Mouse (Mus musculus) thymus, postnatal 10 days (tissue): ENCODE data around the gene Rlim.

ENCODE experiments used
- DNase-seq, 2 experiments: peaks; one replicate each; pipeline ENCODE4 v3.0.0; 2021; ENCODE audit warnings: low spot score in 2 of 2

The Rlim gene

DNA sequence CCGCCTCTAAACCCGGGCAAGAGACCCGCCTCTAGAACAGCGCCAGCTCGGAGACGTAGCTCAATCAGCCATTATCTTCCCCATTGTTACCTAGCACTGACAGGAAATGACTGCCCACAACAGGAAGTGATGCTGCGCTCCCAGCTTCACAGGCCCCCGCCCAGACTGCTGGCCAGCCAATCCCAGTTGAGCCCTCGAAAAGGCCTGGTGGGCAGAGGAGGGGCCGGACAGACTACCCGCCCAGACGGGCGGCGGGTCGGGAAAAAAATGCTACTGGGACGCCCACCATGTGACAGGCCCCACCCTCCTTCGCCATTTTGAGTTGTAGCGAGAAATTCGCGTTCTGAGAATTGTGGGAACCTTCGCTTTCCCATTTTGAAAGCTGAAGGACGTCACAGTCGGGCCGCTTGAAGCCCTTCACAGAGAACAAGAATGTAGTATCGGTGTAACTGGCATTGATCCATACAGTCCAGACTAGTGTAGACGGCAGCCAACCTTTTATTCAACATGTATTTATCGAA is at the start of gene Rlim:
Gene Rlim (minus strand): TSS at position 116 of the 521 bp plus-strand sequence.
- peak; percentile 84 to 91 for DNase-seq

DNA sequence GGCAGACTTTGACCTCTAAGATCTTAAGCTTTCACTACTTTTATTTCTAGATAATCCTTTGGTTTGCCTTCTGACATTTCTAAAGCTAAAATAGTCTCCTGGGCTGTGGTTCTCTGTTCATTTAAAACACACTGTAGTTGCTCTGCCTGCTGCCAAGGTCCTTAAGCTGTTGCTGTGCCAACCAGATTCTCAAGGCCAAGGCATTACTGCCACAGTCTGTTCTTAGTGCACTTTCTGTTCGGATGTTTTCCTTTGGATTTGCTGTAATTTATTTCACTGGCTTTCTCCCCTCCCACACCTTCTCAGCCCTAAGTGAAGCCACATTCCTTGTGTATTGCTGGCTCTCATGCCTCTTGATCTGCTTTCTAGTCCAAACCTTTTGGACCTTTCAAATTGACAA is 36.1 kb upstream of the Rlim start:
- DNase-seq = no peak

DNA sequence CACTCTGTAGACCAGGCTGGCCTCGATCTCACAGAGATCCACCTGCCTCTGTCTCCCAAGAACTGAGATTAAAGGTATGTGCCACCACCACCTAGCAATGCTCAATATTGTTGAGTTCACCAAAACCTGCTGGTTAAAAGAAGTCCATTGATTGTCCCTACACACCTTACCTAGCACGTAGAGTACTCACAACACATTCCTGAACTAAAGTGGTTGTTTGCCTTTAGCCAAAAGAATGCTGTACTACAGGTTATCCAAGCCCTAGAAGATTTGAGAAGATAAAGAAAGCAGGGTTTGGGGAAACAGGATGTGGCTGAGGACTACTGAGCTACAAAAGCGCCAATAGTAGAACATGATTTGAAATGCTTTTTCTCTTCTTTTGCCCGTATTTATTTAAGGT is 34.0 kb upstream of the Rlim start:
- no peak for DNase-seq

DNA sequence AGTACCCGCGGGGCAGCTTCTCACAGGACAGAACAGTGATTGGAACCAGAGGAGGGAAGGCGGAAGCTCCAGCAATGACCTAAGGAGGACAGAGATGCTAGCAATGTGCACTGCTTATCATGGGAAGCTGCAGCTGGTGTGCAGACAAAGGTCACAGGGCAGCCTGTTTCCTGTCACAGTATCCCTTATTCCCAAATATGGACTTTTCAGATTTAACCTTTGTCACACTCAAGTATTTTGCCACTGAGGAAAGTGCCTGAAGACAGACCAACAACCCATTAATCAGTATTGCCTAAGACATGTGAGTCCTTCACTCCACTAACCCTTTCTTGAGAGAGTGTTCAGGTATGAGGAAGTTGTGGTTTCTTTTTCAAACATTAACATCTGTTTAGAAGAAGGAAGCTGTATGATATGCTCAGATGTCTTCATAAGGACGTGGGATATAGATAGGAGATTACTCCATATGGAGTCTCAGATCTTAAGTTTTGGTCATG is 32.3 kb upstream of the Rlim start:
- no peak for DNase-seq

DNA sequence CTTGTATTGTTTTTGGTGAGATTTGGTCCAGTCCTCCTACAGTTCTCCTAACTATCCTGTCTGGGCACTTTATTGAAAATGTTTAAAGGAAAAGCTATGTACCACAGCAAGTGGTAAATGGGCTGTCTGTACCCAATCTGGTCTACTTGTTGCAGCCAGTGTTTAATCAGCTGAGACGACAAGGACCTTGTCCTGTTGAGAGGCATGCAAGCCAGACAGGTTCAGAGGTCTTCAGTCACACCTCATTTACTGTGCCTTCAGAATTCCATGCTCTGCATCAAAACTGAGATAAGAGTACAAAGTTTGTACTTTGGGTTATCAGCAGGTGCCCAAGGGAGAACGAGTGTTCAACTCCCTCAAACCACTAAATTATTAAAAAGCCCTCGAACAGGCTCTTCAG is 13.7 kb upstream of the Rlim start:
- DNase-seq = no peak

DNA sequence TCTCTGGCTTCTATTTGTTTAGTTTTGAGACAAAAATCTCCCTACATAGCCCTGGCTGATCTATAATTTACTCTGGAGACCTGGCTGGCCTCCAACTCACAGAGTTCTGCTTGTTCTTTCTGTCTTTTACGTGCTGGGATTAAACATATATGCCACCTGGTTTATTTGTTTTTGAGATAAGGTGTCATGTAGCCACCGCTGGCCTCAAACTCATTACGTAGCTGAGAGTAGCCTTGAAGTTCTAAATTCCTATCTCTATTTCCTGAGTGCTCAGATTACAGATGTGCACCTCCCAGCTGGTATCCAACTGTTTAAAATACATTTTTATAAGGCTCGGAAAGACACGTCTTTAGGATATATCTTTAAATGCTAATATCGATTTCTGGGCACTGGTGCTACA is 12.8 kb upstream of the Rlim start:
- no peak for DNase-seq

DNA sequence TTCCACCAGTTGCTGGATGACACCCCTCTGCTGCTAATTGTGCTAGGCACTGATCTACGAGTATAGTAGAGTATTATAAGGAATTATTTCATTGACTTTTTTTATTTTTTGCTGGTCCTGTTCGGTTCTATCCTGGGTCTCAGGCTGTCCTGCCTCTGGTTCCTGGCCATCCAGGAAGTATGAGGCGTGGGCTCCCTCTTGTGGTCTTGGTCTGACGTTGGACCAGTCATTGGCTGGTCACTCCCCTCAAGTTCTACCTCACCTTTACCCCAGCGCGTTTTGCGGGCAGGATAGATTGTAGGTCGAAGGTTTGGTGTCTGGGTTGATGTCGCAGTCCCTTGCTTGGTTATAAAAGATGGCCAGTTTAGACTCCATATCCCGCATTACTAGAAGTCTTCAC is 10.6 kb upstream of the Rlim start:
- DNase-seq = no peak

DNA sequence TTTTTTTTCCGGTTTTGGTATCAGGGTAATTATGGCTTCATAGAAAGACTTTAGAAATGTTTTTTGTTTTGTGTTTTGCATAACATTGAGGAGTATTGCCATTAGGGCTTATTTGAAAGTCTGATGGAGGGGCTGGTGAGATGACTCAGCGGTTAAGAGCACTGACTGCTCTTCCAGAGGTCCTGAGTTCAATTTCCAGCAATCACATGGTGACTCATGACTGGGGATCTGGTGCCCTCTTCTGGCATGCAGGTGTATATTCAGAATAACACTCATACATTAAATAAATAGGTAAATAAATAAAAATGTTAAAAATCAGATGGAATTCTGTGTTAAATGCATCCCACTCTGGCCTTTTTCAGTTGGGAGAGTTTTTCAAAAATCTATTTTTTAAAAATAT is 9.3 kb upstream of the Rlim start:
- peak in 1 of 2 experiments; percentile 17 for DNase-seq

DNA sequence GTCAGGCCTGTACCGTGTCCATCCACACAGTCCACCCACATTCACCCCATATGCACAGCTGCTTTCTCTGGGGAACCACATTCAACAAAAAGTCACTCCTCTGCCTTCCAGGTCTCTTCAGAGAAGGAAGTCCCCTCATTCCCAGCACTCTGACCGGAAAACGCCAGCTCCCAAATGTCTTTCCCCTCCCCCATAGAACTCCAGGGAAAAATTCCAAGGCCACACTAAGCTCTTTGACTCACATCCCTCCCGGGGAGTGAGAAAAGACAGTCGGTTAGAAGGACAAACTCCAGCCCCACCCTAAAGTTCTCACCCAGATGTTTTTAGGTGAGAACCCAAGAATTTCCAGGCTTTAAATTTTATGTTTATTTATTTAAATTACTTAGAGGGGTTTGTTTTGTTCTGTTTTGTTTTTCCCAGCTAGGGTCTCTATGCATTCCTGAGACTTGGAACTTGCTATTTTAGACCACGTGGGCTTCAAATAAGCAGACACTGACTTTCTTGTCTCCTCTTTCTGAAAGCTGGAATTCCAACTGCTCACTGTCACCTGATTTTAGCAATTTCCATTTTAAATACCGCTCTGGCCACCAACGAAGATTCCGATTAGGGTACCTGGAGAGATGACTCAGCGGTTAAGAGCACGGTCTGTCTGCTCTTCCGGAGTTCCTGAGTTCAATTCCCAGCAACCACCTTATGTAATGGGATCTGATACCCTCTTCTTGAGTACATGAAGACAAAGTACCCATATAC is 6.3 kb upstream of the Rlim start:
- no peak for DNase-seq

DNA sequence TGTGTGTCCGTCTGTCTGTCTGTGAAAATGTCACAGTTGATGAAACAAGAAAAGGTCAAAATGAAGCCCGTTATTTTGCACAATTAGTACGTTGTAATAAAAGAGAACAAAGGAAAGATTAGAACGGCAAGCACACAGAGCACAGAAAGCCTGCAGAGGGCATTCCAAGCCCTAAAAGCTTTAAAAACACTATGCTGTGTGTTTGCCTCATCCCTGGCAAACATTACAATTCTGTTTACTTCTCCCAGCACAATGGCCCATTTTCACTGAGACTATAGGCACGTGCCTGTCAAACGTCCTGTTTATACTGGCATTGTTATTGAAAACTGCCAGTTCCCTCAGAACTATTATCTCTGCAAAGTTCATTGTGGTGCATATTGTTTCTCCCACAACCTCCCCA is 5.1 kb upstream of the Rlim start:
- no peak for DNase-seq

DNA sequence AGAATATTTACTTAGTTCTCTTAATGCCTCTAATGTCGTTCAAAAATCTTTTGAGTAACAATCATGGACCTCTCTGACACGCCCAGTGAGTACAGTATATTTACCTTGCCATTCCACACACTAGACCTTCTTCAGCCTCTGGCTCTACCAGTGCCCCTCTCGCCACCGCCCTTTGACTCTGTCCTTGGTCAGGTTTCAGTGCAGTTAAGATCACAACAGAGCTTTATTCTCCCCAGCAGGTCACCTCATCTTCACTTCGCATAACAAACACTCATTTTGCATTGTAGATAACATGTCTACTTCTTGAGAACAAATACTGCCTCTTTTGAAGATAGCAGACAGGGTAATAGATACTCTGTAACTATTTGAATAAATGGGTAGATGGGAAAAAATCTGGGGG is 3.9 kb upstream of the Rlim start:
- no peak for DNase-seq

DNA sequence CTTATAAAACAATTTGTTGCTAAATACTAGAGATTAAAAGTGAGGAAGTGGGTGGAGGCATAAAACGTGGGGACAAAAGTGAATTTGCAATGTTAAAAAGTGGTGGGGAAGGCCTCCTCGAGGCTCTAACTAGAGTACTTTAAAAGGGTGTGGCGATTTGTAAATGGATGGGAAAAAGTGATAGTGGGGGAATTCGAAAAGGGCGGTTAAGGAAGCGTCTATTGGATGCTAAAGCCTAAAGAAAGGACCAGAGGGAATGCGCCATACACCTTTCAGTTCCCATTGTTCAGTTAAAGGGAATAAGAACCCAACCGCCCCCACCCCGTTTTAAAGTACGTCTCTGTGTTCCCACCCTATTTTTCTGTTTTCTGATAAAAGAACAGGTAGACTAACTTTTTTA is 722 bp upstream of the Rlim start:
- no peak for DNase-seq

DNA sequence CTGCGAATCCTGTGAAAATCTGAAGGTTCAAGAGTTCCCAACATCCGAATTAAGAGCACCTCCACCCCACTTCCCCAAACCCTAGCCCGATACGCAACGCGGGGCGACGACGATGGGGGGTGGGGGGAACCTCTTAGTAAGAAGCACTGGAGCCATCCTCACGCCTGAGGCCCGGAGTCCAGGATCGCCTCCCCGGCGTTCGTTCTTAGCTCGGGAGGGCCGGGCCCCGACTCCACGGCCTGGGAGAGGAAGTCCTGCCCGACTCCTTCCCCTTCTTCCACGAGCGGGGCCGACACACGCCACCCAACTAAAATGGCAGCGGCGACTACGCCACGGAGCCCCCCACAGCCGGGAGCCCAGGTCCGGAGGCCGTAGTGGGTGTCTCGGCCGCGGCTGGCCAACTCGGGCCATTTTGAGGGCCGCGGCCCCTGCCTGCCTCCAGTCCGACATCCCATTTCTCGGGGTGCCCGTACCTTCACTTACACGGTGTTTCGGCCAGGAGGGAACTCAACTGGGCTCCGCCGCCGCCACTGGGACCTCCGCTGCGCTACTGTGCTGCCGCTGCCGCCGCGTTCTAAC is 405 bp downstream of the Rlim start:
- peak; percentile 22 to 50 for DNase-seq

DNA sequence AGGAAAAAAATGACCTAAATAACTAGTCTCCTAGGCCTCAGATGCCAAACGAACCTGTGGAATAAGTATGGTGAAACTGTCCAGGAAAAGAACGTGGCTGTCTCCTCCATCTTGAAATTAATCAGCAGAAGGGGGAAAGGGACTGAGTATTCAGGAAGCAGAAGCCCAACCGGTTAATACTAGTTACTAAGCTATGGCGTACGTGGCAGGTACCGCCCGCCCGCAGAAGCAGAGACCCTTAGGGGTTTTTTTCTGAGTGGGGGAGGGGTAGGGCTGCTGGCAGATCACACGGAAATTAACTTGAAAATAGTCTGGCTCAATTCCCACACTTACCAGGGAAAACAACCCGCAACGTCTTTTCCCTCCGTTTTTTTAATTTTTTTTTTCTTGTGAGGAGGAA is 1.0 kb downstream of the Rlim start:
- DNase-seq = peak; percentile 6 to 15

DNA sequence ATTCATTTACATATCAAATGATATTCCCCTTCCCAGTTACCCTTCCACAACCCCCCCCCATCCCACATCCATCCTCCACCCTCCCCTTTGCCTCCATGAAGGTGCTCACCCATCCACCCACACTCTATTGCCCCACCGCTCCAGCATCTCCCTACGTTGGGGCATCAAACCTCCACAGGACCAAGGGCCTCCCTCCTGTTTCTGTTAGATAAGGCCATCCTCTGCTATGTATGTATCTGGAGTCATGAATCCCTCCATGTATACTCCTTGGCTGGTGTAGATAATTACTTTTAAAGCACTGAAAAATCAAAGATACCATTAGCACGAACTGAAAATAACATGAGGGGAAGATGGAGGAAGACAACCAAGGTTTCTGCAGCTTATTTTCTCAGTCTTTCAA is 41.4 kb downstream of the Rlim start:
- no peak for DNase-seq

DNA sequence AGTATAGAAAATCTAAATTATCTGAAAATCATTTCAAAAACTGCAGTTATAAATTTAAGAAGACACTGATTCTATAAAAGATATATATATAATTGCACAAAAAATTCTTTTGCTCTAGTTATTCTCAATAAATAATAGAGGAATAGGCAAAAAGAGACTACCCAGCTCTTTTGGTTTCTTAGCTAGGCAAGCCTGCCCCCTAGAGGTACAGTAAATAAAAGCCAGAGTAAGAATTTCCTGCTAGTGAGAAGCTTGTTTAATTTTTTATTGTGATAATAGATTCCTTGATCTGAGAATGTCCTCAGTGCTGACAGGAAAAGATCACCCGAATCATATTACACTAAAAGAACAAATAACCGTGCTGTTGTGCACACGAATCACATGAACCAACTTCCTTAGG is 43.8 kb downstream of the Rlim start:
- DNase-seq = peak in 1 of 2 experiments; percentile 3

DNA sequence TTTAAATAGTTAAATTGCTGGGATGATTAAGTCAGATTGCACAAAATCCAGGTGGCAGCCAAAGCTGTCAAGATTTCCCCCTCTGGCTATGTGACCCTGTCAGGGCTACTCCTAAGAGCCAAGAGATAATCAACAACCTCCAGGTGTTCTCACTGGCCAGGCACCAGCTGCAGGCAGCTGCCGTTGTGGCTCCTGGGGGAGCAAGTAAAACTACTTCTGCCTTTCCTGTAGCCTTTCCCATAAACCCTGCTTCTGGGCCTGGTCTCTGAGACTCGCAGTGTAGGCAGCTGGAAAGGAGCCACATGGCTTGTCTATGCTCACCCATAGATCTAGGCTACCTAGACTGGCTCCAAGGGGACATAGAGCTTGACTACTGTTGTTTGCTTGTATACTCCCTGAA is 58.6 kb downstream of the Rlim start:
- DNase-seq = no peak

DNA sequence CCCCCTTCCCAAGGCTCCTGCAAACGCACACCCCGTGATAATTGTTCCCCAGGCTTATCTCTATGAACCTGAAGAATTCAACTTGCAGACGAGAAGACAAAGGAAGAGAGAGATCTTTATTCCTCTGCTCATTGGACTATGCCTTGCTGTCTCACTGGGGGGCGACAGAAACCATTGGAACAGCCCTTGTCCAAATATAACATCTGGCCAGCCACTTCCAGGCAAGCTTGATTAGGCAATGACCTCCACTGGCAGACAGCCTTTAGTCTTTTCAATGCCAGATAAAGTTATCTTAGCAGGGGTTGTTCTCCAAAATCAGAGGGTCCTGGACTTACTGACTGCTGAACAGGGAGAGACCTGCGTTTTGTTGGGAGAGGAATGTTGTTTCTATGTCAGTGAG is 62.1 kb downstream of the Rlim start:
- no peak for DNase-seq

DNA sequence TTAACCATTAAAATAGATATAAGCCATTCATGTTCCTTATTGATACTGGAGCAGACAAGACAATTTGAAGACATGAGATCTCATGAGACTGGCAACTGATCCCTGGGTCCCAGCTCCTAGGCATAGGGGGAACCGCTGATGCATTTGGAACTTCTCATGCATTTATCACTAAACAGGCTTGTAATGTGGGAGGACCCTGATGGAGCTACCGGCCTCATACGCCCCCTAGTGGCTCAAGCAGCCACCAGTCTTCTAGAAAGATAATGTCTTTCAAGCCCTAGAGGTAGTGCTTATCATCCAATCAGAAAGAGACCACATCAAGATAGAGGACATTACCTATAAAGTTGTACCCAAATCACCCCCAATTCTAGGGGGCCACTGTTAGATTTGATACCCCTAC is 66.3 kb downstream of the Rlim start:
- DNase-seq = peak in 1 of 2 experiments; percentile 47
